Mouse (Mus musculus): ENCODE data around the gene Dcakd. TPM values are rescaled to one million over a fixed set of nuclear protein-coding genes. Genes with fewer than 3 reads are reported as not detected.

Gene Dcakd
- polyA plus RNA-seq, 1 experiment from 2014 or later: 323 TPM

GRCm38 (mm10) chr11:103007001-103007340 lies 21.2 kb downstream of the Dcakd start:
- no peak overlapping the region for H3K27ac ChIP-seq (ENCODE audit: low read depth, low read length)
- 88% methylated on average over 6 of the region's 6 CpGs for WGBS
- no peak overlapping the region for H3K9ac ChIP-seq (ENCODE audit: low read length)
- DNase-seq (ENCODE audit: low spot score): no peak
- H3K4me3 ChIP-seq (ENCODE audit: low read depth, low read length): no peak overlapping the region
- peaks cover 5% of the 10 kb centered on the region; the same call in 1 of the 2 replicates for H3K4me1 ChIP-seq (ENCODE audit: control insufficient read depth, insufficient read depth, low read length)
- H3K36me3 ChIP-seq (ENCODE audit: control insufficient read depth, insufficient read depth, low read length): peaks cover 2% of the 10 kb centered on the region; the same call in 1 of the 2 replicates
- ATAC-seq (ENCODE audit: insufficient read depth, low FRiP score, low TSS enrichment): no peak
- no peaks in the 10 kb centered on the region for H3K9me3 ChIP-seq (ENCODE audit: control insufficient read depth, low read length)
- H3K27me3 ChIP-seq (ENCODE audit: control insufficient read depth, insufficient read depth, low read length): no peaks in the 10 kb centered on the region
- no peak overlapping the region for H3K4me2 ChIP-seq (ENCODE audit: low read depth)

GRCm38 (mm10) chr11:103006286-103007000 lies 21.7 kb downstream of the Dcakd start:
- Histone ChIP-seq H3K9ac (ENCODE audit: low read length) (no peak overlapping the region), H3K4me1 (ENCODE audit: control insufficient read depth, insufficient read depth, low read length) (peaks cover 5% of the 10 kb centered on the region; the same call in 1 of the 2 replicates), H3K36me3 (ENCODE audit: control insufficient read depth, insufficient read depth, low read length) (peaks cover 2% of the 10 kb centered on the region; the same call in 1 of the 2 replicates), H3K4me2 (ENCODE audit: low read depth) (no peak overlapping the region), H3K27me3 (ENCODE audit: control insufficient read depth, insufficient read depth, low read length) (no peaks in the 10 kb centered on the region), H3K27ac (ENCODE audit: low read depth, low read length) (no peak overlapping the region), H3K9me3 (ENCODE audit: control insufficient read depth, low read length) (no peaks in the 10 kb centered on the region), H3K4me3 (ENCODE audit: low read depth, low read length) (no peak overlapping the region)
- 89% methylated on average over 7 of the region's 7 CpGs for WGBS
- DNase-seq (ENCODE audit: low spot score): no peak
- no peak for ATAC-seq (ENCODE audit: insufficient read depth, low FRiP score, low TSS enrichment)

- Histone ChIP-seq H3K36me3 (ENCODE audit: control insufficient read depth, insufficient read depth, low read length) (peaks cover 2% of the 10 kb centered on the region; the same call in 1 of the 2 replicates), H3K4me2 (ENCODE audit: low read depth) (no peak overlapping the region), H3K9ac (ENCODE audit: low read length) (no peak overlapping the region), H3K27me3 (ENCODE audit: control insufficient read depth, insufficient read depth, low read length) (no peaks in the 10 kb centered on the region), H3K27ac (ENCODE audit: low read depth, low read length) (no peak overlapping the region), H3K4me1 (ENCODE audit: control insufficient read depth, insufficient read depth, low read length) (peaks cover 5% of the 10 kb centered on the region; the same call in 1 of the 2 replicates), H3K4me3 (ENCODE audit: low read depth, low read length) (no peak overlapping the region), H3K9me3 (ENCODE audit: control insufficient read depth, low read length) (no peaks in the 10 kb centered on the region)
- 91% methylated on average over 11 of the region's 11 CpGs for WGBS
- no peak for DNase-seq (ENCODE audit: low spot score)
- ATAC-seq (ENCODE audit: insufficient read depth, low FRiP score, low TSS enrichment): no peak
Observed at GRCm38 (mm10) chr11:103005254-103005981, 22.7 kb downstream of the Dcakd start.

DNA sequence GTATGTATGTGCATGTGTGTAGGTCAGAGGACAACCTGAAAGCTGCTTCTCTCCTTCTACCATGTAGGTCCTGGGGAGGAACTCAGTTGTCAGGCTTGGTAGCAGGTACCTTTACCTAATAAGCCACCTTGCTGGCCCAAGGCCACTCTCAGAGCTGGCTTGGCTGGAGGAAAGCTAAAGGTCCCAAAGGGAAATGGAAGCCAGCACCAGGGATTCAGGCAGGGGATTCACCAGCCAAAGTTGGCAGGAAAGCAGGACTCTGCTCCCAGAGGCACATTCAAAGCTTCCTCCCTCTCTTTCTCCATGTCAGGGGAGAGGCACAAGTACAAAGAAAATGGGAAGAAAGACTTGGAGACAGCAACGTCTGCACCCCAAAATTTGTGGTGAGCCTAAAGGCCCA lies 23.3 kb downstream of the Dcakd start:
- peaks cover 6% of the 10 kb centered on the region for H3K36me3 ChIP-seq (ENCODE audit: control insufficient read depth, insufficient read depth, low read length)
- H3K27me3 ChIP-seq (ENCODE audit: control insufficient read depth, insufficient read depth, low read length): no peaks in the 10 kb centered on the region
- DNase-seq (ENCODE audit: low spot score): no peak
- 75% methylated on average over 1 of the region's 1 CpGs for WGBS
- H3K9me3 ChIP-seq (ENCODE audit: control insufficient read depth, low read length): no peaks in the 10 kb centered on the region
- H3K4me2 ChIP-seq (ENCODE audit: low read depth): no peak overlapping the region
- no peak overlapping the region for H3K9ac ChIP-seq (ENCODE audit: low read length)
- peaks cover 5% of the 10 kb centered on the region; the same call in 1 of the 2 replicates for H3K4me1 ChIP-seq (ENCODE audit: control insufficient read depth, insufficient read depth, low read length)
- no peak overlapping the region for H3K4me3 ChIP-seq (ENCODE audit: low read depth, low read length)
- no peak overlapping the region for H3K27ac ChIP-seq (ENCODE audit: low read depth, low read length)
- ATAC-seq (ENCODE audit: insufficient read depth, low FRiP score, low TSS enrichment): no peak

DNA sequence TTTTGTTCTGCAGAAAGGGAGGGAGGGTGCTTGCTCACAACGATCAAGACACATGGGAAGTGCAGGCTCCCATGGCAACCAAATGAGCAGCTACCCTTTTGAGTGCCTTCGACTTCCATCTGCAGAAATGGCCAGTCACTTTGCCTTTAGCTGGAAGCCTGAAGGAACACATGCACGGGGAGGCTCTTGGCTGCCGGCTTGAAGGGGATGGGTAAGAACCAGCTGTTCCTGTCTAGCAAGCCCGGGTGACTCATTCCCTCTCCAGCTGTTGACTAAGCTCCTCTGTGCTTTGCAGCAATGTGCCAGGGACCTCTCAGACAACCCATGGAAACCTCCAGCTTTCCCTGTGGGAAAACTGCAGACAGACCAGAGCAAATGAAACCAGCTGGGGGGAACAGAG lies 24.9 kb downstream of the Dcakd start:
- H3K27ac ChIP-seq (ENCODE audit: low read depth, low read length): no peak overlapping the region
- no peaks in the 10 kb centered on the region for H3K9me3 ChIP-seq (ENCODE audit: control insufficient read depth, low read length)
- H3K27me3 ChIP-seq (ENCODE audit: control insufficient read depth, insufficient read depth, low read length): no peaks in the 10 kb centered on the region
- peaks cover 9% of the 10 kb centered on the region for H3K36me3 ChIP-seq (ENCODE audit: control insufficient read depth, insufficient read depth, low read length)
- WGBS: 62% methylated on average over 5 of the region's 5 CpGs
- H3K9ac ChIP-seq (ENCODE audit: low read length): no peak overlapping the region
- no peak overlapping the region for H3K4me2 ChIP-seq (ENCODE audit: low read depth)
- no peak for ATAC-seq (ENCODE audit: insufficient read depth, low FRiP score, low TSS enrichment)
- DNase-seq (ENCODE audit: low spot score): no peak
- H3K4me1 ChIP-seq (ENCODE audit: control insufficient read depth, insufficient read depth, low read length): peaks cover 5% of the 10 kb centered on the region; the same call in 1 of the 2 replicates
- H3K4me3 ChIP-seq (ENCODE audit: low read depth, low read length): no peak overlapping the region

GRCm38 (mm10) chr11:103001063-103001462 lies 27.1 kb downstream of the Dcakd start:
- H3K4me3 ChIP-seq (ENCODE audit: low read depth, low read length): no peak overlapping the region
- no peaks in the 10 kb centered on the region for H3K4me1 ChIP-seq (ENCODE audit: control insufficient read depth, insufficient read depth, low read length)
- ATAC-seq (ENCODE audit: insufficient read depth, low FRiP score, low TSS enrichment) (no peak), DNase-seq (ENCODE audit: low spot score) (no peak)
- H3K27ac ChIP-seq (ENCODE audit: low read depth, low read length): no peak overlapping the region
- H3K4me2 ChIP-seq (ENCODE audit: low read depth): no peak overlapping the region
- H3K9ac ChIP-seq (ENCODE audit: low read length): no peak overlapping the region
- H3K27me3 ChIP-seq (ENCODE audit: control insufficient read depth, insufficient read depth, low read length): no peaks in the 10 kb centered on the region
- H3K36me3 ChIP-seq (ENCODE audit: control insufficient read depth, insufficient read depth, low read length): peaks cover 24% of the 10 kb centered on the region
- 86% methylated on average over 5 of the region's 5 CpGs for WGBS
- no peaks in the 10 kb centered on the region for H3K9me3 ChIP-seq (ENCODE audit: control insufficient read depth, low read length)

DNA sequence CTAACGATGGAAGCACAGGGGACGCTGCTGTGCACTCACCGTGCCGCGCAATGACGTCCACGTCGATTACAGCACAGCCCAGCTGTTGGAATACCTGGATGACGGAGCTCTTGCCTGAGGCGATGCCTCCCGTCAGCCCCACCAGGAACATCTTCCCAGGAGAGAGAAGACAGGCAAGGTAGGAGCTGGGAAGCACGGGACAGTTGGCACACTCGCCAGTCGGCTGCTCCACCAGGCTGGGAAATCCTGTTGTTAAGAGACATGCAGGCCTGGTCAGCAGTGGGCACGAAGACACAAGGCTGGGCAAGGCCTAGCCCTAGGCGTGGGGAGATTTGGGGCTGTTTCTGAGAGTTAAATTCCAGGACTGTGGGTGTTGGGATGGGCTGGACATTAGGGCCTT lies 28.0 kb downstream of the Dcakd start:
- Histone ChIP-seq H3K4me3 (ENCODE audit: low read depth, low read length) (no peak overlapping the region), H3K4me2 (ENCODE audit: low read depth) (no peak overlapping the region), H3K4me1 (ENCODE audit: control insufficient read depth, insufficient read depth, low read length) (no peaks in the 10 kb centered on the region), H3K27me3 (ENCODE audit: control insufficient read depth, insufficient read depth, low read length) (no peaks in the 10 kb centered on the region), H3K9me3 (ENCODE audit: control insufficient read depth, low read length) (no peaks in the 10 kb centered on the region), H3K36me3 (ENCODE audit: control insufficient read depth, insufficient read depth, low read length) (peaks cover 29% of the 10 kb centered on the region), H3K27ac (ENCODE audit: low read depth, low read length) (no peak overlapping the region), H3K9ac (ENCODE audit: low read length) (no peak overlapping the region)
- no peak for DNase-seq (ENCODE audit: low spot score)
- ATAC-seq (ENCODE audit: insufficient read depth, low FRiP score, low TSS enrichment): no peak
- WGBS: 95% methylated on average over 16 of the region's 16 CpGs

DNA sequence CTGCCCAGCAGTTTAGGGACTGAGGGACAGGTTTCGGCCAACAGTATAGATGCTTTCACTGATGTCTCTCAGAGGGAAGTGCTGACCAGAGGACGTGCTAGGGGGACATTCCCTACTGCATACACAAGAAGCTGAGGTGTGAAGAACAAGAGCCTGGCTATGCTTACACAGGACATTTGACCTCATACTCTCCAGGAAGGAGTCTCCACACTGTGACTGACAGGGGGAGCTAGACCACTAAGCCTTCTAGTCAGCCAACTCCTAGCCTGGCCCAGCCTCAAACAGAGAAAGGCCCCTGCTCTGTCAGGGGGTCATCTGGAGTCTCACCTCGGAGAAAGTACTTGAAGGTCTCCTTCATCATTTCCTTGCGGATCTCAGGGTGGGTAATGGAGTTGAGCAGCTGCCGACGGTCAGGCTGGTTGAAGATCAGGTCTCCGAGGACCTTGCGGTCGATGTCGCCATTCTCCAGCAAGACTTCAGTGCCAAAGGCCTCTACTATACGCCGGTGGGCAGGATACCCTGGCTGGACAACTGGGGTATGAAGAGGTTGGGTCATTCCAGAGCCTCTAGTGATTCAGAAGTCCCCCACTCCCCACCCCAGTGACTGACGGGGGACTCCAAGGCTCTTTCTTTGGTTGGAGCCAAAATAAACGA lies 28.7 kb downstream of the Dcakd start:
- Histone ChIP-seq H3K36me3 (ENCODE audit: control insufficient read depth, insufficient read depth, low read length) (peaks cover 29% of the 10 kb centered on the region), H3K4me1 (ENCODE audit: control insufficient read depth, insufficient read depth, low read length) (no peaks in the 10 kb centered on the region), H3K27ac (ENCODE audit: low read depth, low read length) (no peak overlapping the region), H3K4me3 (ENCODE audit: low read depth, low read length) (no peak overlapping the region), H3K4me2 (ENCODE audit: low read depth) (no peak overlapping the region), H3K9ac (ENCODE audit: low read length) (no peak overlapping the region), H3K9me3 (ENCODE audit: control insufficient read depth, low read length) (no peaks in the 10 kb centered on the region), H3K27me3 (ENCODE audit: control insufficient read depth, insufficient read depth, low read length) (no peaks in the 10 kb centered on the region)
- DNase-seq (ENCODE audit: low spot score) (no peak), ATAC-seq (ENCODE audit: insufficient read depth, low FRiP score, low TSS enrichment) (no peak)
- 89% methylated on average over 14 of the region's 14 CpGs for WGBS

All from neural tube, embryonic 11.5 days (tissue).